Mouse (Mus musculus): ENCODE results near the gene Gli3. TPM values are rescaled to one million over a fixed set of nuclear protein-coding genes. Genes with fewer than 3 reads are reported as not detected.

Gli3 gene
- polyA plus RNA-seq, 1 experiment: 6.9 TPM

DNA sequence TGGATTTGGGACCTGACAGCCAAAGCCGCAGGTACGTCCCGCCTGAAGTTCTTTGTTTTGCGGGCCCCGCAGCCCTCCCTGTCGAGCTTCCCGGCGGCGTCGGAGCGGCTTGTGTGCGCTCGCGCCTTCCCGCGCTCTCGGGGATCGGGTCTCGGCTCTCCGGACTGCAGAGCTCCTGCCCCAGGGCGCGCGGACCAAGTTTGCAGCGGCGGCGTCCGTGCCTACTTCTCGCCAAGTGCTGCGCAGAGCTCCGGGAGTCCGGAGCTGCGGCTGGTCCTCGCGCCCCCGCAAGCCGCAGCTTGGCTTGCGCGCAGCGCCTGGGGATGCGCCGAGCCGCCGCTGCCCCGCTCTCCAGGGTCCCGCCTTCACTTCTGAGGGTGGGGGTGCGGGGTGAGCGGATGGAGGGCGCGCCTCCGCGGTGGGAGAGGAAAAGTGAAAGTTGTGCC is 1.1 kb downstream of the Gli3 start:
- Histone ChIP-seq H3K27me3 (ENCODE audit: control insufficient read depth, insufficient read depth, insufficient read length) (no peaks in the 10 kb centered on the region), H3K79me3 (ENCODE audit: low read depth) (peaks cover 42% of the 10 kb centered on the region), H3K4me3 (ENCODE audit: insufficient read depth, poor library complexity, severe bottlenecking) (peak overlapping the region; percentile 79), H3ac (ENCODE audit: control insufficient read depth, insufficient read length, low read depth) (peak overlapping the region; percentile 97), H3K79me2 (ENCODE audit: control insufficient read depth, insufficient read depth) (peaks cover 54% of the 10 kb centered on the region), H3K36me3 (ENCODE audit: control insufficient read depth, insufficient read depth) (peaks cover 2% of the 10 kb centered on the region)
- TF ChIP-seq MYOD1 (IDR thresholded peaks at IDR 0.05; ENCODE audit: control insufficient read depth, insufficient read length, low read depth) (no peak), CEBPB (IDR thresholded peaks at IDR 0.05; ENCODE audit: low read depth) (no peak), MAX (IDR thresholded peaks at IDR 0.05) (peak; percentile 2), USF1 (IDR thresholded peaks at IDR 0.05; ENCODE audit: low read depth) (no peak), MYOG (IDR thresholded peaks at IDR 0.05; ENCODE audit: control insufficient read depth, extremely low read depth, insufficient read length) (no peak), CTCF (IDR thresholded peaks at IDR 0.05; ENCODE audit: control insufficient read depth, insufficient read depth, insufficient read length) (no peak)

DNA sequence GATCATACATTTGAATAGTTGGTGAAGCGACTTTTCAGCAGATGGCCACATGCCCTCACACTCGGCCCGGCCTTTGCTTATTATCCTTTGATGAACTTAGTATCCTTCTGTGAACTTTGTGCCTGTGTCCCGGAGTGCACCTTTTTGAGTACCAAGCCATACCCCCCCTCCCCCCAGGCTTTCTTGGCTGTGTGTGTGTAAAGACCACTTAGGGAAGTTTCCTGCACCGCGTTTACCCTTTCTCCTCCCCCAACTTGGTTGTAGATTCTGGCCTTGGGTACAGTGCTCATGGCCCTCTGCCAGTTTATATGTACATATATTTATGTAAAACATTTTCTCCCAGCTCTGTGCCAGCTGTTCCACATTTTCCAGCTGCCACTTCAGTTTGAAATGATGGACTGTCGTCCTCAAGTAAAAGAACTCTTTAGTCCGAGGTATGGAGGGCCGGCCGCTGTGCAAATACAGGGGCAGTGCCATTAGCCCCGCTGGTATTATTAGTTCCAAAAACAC is 1.8 kb downstream of the Gli3 start:
- Histone ChIP-seq H3K79me2 (ENCODE audit: control insufficient read depth, insufficient read depth) (peaks cover 61% of the 10 kb centered on the region), H3K4me3 (ENCODE audit: insufficient read depth, poor library complexity, severe bottlenecking) (peak overlapping the region; percentile 79), H3K27me3 (ENCODE audit: control insufficient read depth, insufficient read depth, insufficient read length) (no peaks in the 10 kb centered on the region), H3ac (ENCODE audit: control insufficient read depth, insufficient read length, low read depth) (peak overlapping the region; percentile 97), H3K79me3 (ENCODE audit: low read depth) (peaks cover 49% of the 10 kb centered on the region), H3K36me3 (ENCODE audit: control insufficient read depth, insufficient read depth) (peaks cover 4% of the 10 kb centered on the region)
- TF ChIP-seq USF1 (IDR thresholded peaks at IDR 0.05; ENCODE audit: low read depth) (no peak), FOSL1 (IDR thresholded peaks at IDR 0.05; ENCODE audit: insufficient read depth, low read length, poor library complexity, severe bottlenecking) (no peak), MYOD1 (IDR thresholded peaks at IDR 0.05; ENCODE audit: control insufficient read depth, insufficient read length, low read depth) (no peak), CEBPB (IDR thresholded peaks at IDR 0.05; ENCODE audit: low read depth) (no peak), MYOG (IDR thresholded peaks at IDR 0.05; ENCODE audit: control insufficient read depth, extremely low read depth, insufficient read length) (no peak), MAX (IDR thresholded peaks at IDR 0.05) (no peak), CTCF (IDR thresholded peaks at IDR 0.05; ENCODE audit: control insufficient read depth, insufficient read depth, insufficient read length) (no peak)

DNA sequence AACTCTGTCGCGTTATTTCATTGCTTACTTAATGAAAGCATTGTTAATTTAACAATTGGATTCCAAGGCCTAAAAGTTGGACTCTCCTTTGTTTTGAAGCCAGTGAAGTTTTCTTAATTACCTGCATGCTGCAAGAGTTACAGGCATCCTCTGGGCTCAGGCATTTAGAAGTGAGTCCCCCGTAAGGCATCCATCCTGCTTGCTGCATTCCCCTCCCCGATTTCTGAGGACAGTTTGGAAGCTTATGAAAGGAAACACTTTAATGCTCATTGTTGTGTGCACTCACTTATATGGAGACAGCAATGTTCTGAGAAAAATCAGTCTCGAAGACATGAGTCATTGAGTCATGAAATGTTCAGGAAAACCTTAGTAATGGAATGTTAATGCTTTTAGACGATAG is 3.5 kb downstream of the Gli3 start:
- no peak overlapping the region for H3K4me3 ChIP-seq (ENCODE audit: insufficient read depth, poor library complexity, severe bottlenecking)

DNA sequence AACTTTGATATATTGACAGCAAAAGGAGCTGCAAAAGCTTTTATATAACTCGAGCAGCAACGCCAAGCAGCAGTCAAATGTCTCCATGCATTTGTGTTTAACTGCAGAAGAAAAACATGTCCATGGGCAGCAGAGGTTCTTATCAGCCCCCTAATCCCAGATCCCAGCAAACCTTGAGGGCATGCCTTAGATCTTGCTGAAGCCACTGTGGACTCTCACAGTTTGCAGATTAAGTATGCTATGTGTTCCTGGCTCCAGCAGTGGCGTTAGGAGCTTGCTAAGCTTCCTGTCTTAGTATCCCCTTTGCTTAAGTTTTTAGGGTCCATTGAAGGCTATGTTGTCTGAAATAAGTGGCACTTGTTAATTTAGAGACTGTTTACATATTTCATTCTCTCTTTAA is 4.4 kb downstream of the Gli3 start:
- Histone ChIP-seq H3K79me2 (ENCODE audit: control insufficient read depth, insufficient read depth) (peaks cover 87% of the 10 kb centered on the region), H3K36me3 (ENCODE audit: control insufficient read depth, insufficient read depth) (peaks cover 11% of the 10 kb centered on the region), H3K4me3 (ENCODE audit: insufficient read depth, poor library complexity, severe bottlenecking) (no peak overlapping the region), H3K27me3 (ENCODE audit: control insufficient read depth, insufficient read depth, insufficient read length) (no peaks in the 10 kb centered on the region), H3K79me3 (ENCODE audit: low read depth) (peaks cover 71% of the 10 kb centered on the region), H3ac (ENCODE audit: control insufficient read depth, insufficient read length, low read depth) (no peak overlapping the region)
- TF ChIP-seq MYOG (IDR thresholded peaks at IDR 0.05; ENCODE audit: control insufficient read depth, extremely low read depth, insufficient read length) (no peak), USF1 (IDR thresholded peaks at IDR 0.05; ENCODE audit: low read depth) (no peak), CTCF (IDR thresholded peaks at IDR 0.05; ENCODE audit: control insufficient read depth, insufficient read depth, insufficient read length) (no peak)

More for the DNA sequence above, 3.5 kb downstream of the Gli3 start:
- Histone ChIP-seq H3K79me2 (ENCODE audit: control insufficient read depth, insufficient read depth) (peaks cover 78% of the 10 kb centered on the region), H3K36me3 (ENCODE audit: control insufficient read depth, insufficient read depth) (peaks cover 11% of the 10 kb centered on the region), H3K27me3 (ENCODE audit: control insufficient read depth, insufficient read depth, insufficient read length) (no peaks in the 10 kb centered on the region), H3K79me3 (ENCODE audit: low read depth) (peaks cover 64% of the 10 kb centered on the region), H3ac (ENCODE audit: control insufficient read depth, insufficient read length, low read depth) (no peak overlapping the region)
- TF ChIP-seq MAX (IDR thresholded peaks at IDR 0.05): no peak
- TF ChIP-seq MYOG (IDR thresholded peaks at IDR 0.05; ENCODE audit: control insufficient read depth, extremely low read depth, insufficient read length): no peak
- no peak for TF ChIP-seq FOSL1 (IDR thresholded peaks at IDR 0.05; ENCODE audit: insufficient read depth, low read length, poor library complexity, severe bottlenecking)
- no peak for TF ChIP-seq CTCF (IDR thresholded peaks at IDR 0.05; ENCODE audit: control insufficient read depth, insufficient read depth, insufficient read length)
- TF ChIP-seq CEBPB (IDR thresholded peaks at IDR 0.05; ENCODE audit: low read depth): no peak
- TF ChIP-seq MYOD1 (IDR thresholded peaks at IDR 0.05; ENCODE audit: control insufficient read depth, insufficient read length, low read depth): no peak
- TF ChIP-seq USF1 (IDR thresholded peaks at IDR 0.05; ENCODE audit: low read depth): no peak

DNA sequence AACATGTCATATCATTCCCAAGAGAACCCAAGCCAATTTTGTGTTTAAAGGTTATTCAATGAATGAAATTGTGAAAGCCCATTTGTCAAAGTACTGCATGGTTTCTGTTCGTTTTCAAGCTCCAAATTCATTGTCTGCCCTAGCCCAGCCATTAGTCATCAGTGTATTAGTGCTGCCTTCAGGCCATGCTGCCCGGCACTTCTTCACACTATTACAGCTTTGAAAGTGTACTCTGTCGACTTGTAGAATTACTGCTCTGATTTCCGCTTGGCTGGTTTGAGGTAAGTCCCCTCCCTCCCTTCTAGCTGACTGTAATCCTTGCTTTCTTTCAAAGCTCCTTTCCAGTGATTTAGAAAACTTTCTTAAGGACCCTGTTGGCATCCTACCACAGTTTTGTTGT is 5.4 kb downstream of the Gli3 start:
- H3K36me3 ChIP-seq (ENCODE audit: control insufficient read depth, insufficient read depth): peaks cover 14% of the 10 kb centered on the region
- no peak overlapping the region for H3K4me3 ChIP-seq (ENCODE audit: insufficient read depth, poor library complexity, severe bottlenecking)
- peak overlapping the region; percentile 13 for H3ac ChIP-seq (ENCODE audit: control insufficient read depth, insufficient read length, low read depth)
- H3K79me3 ChIP-seq (ENCODE audit: low read depth): peaks cover 80% of the 10 kb centered on the region
- TF ChIP-seq CEBPB (IDR thresholded peaks at IDR 0.05; ENCODE audit: low read depth): no peak
- no peak for TF ChIP-seq MYOD1 (IDR thresholded peaks at IDR 0.05; ENCODE audit: control insufficient read depth, insufficient read length, low read depth)
- no peak for TF ChIP-seq MYOG (IDR thresholded peaks at IDR 0.05; ENCODE audit: control insufficient read depth, extremely low read depth, insufficient read length)
- no peak for TF ChIP-seq CTCF (IDR thresholded peaks at IDR 0.05; ENCODE audit: control insufficient read depth, insufficient read depth, insufficient read length)
- no peak for TF ChIP-seq MAX (IDR thresholded peaks at IDR 0.05)
- TF ChIP-seq FOSL1 (IDR thresholded peaks at IDR 0.05; ENCODE audit: insufficient read depth, low read length, poor library complexity, severe bottlenecking): no peak
- TF ChIP-seq USF1 (IDR thresholded peaks at IDR 0.05; ENCODE audit: low read depth): no peak
- H3K79me2 ChIP-seq (ENCODE audit: control insufficient read depth, insufficient read depth): peaks cover 97% of the 10 kb centered on the region
- H3K27me3 ChIP-seq (ENCODE audit: control insufficient read depth, insufficient read depth, insufficient read length): no peaks in the 10 kb centered on the region

DNA sequence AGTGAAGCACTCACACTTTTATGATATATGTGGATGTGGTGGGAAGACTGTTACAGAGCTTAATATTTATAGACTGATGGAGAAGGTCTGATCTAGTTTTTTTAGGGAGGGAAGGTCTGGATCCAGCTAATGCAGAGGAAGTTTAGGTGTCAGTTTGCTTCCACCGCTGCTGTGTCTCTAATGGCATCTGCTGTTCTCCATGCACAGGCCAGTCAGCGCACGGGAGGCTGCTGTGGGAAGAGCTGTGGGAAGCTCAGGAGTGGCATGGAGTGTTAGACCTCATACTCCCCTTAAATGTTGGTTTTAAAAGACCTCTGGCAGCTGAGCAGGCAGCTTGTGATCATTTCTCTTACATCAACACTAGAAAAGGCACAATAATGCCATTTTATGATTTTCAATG is 7.0 kb downstream of the Gli3 start:
- Histone ChIP-seq H3K79me3 (ENCODE audit: low read depth) (peaks cover 87% of the 10 kb centered on the region), H3K79me2 (ENCODE audit: control insufficient read depth, insufficient read depth) (peaks cover 99% of the 10 kb centered on the region), H3K27me3 (ENCODE audit: control insufficient read depth, insufficient read depth, insufficient read length) (no peaks in the 10 kb centered on the region), H3K4me3 (ENCODE audit: insufficient read depth, poor library complexity, severe bottlenecking) (no peak overlapping the region), H3ac (ENCODE audit: control insufficient read depth, insufficient read length, low read depth) (no peak overlapping the region), H3K36me3 (ENCODE audit: control insufficient read depth, insufficient read depth) (peaks cover 14% of the 10 kb centered on the region)
- TF ChIP-seq FOSL1 (IDR thresholded peaks at IDR 0.05; ENCODE audit: insufficient read depth, low read length, poor library complexity, severe bottlenecking): no peak
- TF ChIP-seq CTCF (IDR thresholded peaks at IDR 0.05; ENCODE audit: control insufficient read depth, insufficient read depth, insufficient read length): no peak
- no peak for TF ChIP-seq MYOD1 (IDR thresholded peaks at IDR 0.05; ENCODE audit: control insufficient read depth, insufficient read length, low read depth)
- TF ChIP-seq MYOG (IDR thresholded peaks at IDR 0.05; ENCODE audit: control insufficient read depth, extremely low read depth, insufficient read length): no peak
- TF ChIP-seq CEBPB (IDR thresholded peaks at IDR 0.05; ENCODE audit: low read depth): no peak
